Mouse (Mus musculus): ENCODE data around the gene Fbxl7. TPM values are rescaled to one million over a fixed set of nuclear protein-coding genes. Genes with fewer than 3 reads are reported as not detected.

The Fbxl7 gene
- polyA plus RNA-seq, 1 experiment, result not detected

DNA sequence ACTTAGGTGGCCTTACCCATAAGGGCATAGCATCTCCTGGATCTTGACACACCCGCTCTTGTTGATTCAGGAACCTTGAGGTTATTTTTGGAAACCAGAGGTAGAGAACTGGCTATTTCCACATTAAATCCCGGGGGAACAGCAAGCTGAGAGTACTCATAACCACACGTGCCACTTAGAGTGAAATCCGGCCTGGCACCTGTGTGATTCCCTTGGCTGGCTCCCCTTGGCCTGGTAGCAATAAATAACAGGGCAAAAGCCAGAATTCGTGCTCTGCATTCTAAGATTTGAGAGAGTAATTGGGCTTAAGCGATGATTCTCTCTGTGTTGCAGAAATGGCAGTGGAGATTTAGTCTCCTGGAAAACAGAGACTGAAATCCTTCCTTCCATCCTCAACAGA is 53.2 kb downstream of the Fbxl7 start:
- no peak for TF ChIP-seq GATA1 (IDR thresholded peaks at IDR 0.05; ENCODE audit: low read length)

- no peak for TF ChIP-seq GATA1 (IDR thresholded peaks at IDR 0.05; ENCODE audit: low read length)
Measured at GRCm38 (mm10) chr15:26838386-26838785, 57.0 kb downstream of the Fbxl7 start.

GRCm38 (mm10) chr15:26837200-26837599 is 58.2 kb downstream of the Fbxl7 start:
- no peak for TF ChIP-seq GATA1 (IDR thresholded peaks at IDR 0.05; ENCODE audit: low read length)

DNA sequence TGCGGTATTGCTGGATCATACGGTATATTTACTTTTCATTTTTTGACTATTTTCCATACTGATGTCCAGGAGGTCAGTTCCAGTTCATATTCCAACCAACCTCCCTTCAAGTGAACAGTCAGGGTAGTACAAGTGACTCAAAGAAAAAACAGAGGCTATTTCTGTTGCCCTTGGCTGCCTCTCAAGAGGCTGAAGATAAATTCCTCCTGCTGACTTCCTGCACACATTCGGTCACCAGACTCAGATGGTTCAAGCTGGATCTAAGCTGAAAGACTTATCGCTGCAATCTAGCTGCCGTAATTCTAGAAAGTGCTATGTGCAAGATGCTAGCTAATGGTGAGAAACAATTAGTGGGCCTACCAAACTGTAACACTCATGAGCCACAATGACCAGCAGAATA is 61.0 kb downstream of the Fbxl7 start:
- TF ChIP-seq GATA1 (IDR thresholded peaks at IDR 0.05; ENCODE audit: low read length), result no peak

- TF ChIP-seq GATA1 (IDR thresholded peaks at IDR 0.05; ENCODE audit: low read length), result no peak
Measured at GRCm38 (mm10) chr15:26831141-26831540, 64.2 kb downstream of the Fbxl7 start.

- no peak for TF ChIP-seq GATA1 (IDR thresholded peaks at IDR 0.05; ENCODE audit: low read length)
Measured at GRCm38 (mm10) chr15:26816931-26817330, 78.4 kb downstream of the Fbxl7 start.

DNA sequence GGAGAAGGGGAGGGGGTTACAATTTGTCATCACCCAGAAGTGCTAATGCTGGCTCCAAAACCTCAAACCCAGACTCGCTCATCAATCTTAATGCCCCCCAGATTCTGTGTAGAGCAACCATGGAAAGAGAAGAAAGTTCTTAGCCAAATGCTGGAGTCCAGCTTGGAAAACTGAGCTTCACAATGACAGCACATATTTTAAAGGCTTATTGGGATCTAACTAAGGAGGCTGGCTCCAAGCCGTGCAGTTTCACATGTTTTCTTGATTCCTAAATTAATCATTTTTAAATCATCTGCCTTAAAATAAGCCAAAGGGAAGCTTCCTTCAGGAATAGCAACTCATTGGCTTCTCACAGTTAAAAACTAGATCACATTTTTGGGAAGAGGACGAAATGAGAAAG is 82.5 kb downstream of the Fbxl7 start:
- TF ChIP-seq GATA1 (IDR thresholded peaks at IDR 0.05; ENCODE audit: low read length), result no peak

- TF ChIP-seq GATA1 (IDR thresholded peaks at IDR 0.05; ENCODE audit: low read length), result no peak
Measured at GRCm38 (mm10) chr15:26809569-26809968, 85.8 kb downstream of the Fbxl7 start.

GRCm38 (mm10) chr15:26804046-26804445 is 91.3 kb downstream of the Fbxl7 start:
- TF ChIP-seq GATA1 (IDR thresholded peaks at IDR 0.05; ENCODE audit: low read length), result no peak

DNA sequence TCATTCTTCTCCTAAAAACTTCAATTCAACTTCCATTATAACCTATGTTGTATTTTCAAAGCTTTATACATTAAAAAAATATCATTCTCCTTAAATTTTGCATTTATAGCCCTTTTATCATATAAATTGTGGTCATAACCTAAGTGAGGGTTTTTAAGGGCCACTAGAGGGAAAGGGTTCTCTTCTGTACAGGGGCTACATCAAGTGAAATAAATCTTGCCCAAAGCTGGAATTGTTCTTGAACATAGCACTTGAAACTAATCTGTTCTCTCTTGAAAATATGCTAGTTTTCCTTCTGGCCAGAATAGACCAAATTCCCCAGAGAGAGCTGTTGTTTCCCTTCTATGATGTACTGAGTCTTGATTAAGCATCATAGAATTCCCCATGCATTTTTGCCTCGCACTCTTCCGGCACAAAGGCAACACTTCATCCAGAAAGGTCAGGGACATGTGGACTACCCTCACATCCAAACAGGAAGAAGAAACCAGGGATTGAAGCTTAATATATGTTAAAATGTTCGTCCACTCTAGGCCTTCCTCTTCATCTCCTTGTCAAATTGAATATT is 95.8 kb downstream of the Fbxl7 start:
- no peak for TF ChIP-seq GATA1 (IDR thresholded peaks at IDR 0.05; ENCODE audit: low read length)

- TF ChIP-seq GATA1 (IDR thresholded peaks at IDR 0.05; ENCODE audit: low read length), result no peak
Measured at GRCm38 (mm10) chr15:26795937-26796336, 99.4 kb downstream of the Fbxl7 start.

GRCm38 (mm10) chr15:26795518-26795917 is 99.9 kb downstream of the Fbxl7 start:
- no peak for TF ChIP-seq GATA1 (IDR thresholded peaks at IDR 0.05; ENCODE audit: low read length)

- no peak for TF ChIP-seq GATA1 (IDR thresholded peaks at IDR 0.05; ENCODE audit: low read length)
Measured at GRCm38 (mm10) chr15:26787148-26787547, 108.2 kb downstream of the Fbxl7 start.

DNA sequence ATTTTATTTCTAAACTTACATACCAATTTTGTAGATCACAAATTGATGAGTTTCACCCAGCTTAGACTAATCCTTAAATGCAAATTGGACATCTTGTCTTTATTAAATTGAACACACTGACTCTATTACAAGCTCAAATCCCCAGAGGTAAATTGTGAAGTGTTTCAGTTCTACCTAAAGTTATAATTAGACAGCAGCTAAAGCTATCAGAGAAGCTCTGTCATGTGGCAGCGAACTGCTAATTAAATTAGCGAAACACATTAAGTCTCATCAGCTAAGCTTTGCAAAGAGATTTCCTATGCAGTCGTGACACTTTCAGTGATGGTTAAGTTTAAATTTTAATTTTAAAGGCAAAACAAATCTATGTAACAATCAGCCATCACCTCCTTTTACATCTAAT is 114.8 kb downstream of the Fbxl7 start:
- no peak for TF ChIP-seq GATA1 (IDR thresholded peaks at IDR 0.05; ENCODE audit: low read length)

GRCm38 (mm10) chr15:26779129-26779528 is 116.3 kb downstream of the Fbxl7 start:
- no peak for TF ChIP-seq GATA1 (IDR thresholded peaks at IDR 0.05; ENCODE audit: low read length)

- TF ChIP-seq GATA1 (IDR thresholded peaks at IDR 0.05; ENCODE audit: low read length), result no peak
Measured at GRCm38 (mm10) chr15:26775720-26776119, 119.7 kb downstream of the Fbxl7 start.

GRCm38 (mm10) chr15:26774895-26775294 is 120.5 kb downstream of the Fbxl7 start:
- TF ChIP-seq GATA1 (IDR thresholded peaks at IDR 0.05; ENCODE audit: low read length), result no peak

DNA sequence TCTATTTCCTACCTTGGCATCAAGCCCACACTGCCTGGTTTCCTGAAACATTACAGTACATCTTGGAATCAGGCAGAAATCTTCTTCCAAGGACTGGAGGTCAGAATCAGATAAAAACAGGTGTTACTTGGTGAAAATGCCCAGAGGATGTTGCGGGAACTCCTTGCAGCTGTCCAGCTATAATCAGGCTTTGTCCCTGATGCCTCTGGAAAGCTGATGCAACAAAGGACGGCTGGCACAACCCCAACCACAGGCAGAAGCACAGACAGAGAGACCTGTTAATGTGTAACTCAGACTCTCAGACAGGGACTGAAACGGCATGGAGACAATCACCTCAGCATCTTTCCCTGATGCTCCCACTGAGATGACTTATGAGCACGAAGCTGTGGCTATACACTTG is 133.7 kb downstream of the Fbxl7 start:
- TF ChIP-seq GATA1 (IDR thresholded peaks at IDR 0.05; ENCODE audit: low read length), result no peak

All from G1E-ER4 (cell line).